Mouse (Mus musculus) liver, embryonic 14.5 days (tissue): ENCODE results near the gene Ntmt1. TPM values are rescaled to one million over a fixed set of nuclear protein-coding genes. Genes with fewer than 3 reads are reported as not detected.
A peak's percentile ranks its signal among the peaks of the same experiment; 100 is the strongest.

Source experiments
- ATAC-seq: fragments of 200-750 bp; cut with Nextera tagmentation; 2 replicates; pipeline ENCODE4 v1.8.0; 2017; ENCODE audit warnings: moderate number of reproducible peaks, mild to moderate bottlenecking, moderate library complexity; ENCODE audit not compliant: insufficient read depth
- DNase-seq, 3 experiments: peaks; one replicate each; pipeline ENCODE4 v3.0.0-alpha.2; 2012 to 2013; ENCODE audit warnings: low read depth in 3 of 3, low spot score in 3 of 3
- H3K27ac ChIP-seq: fragments of 300-500 bp; sonication (generic); 2 replicates; pipeline ENCODE4 v1.5.1; 2014; ENCODE audit warnings: moderate library complexity, mild to moderate bottlenecking, control low read depth, inconsistent platforms
- H3K27me3 ChIP-seq: fragments of 300-500 bp; sonication (generic); 2 replicates; pipeline ENCODE4 v1.6.1; 2014; ENCODE audit warnings: mild to moderate bottlenecking, low read length, moderate library complexity; ENCODE audit not compliant: control insufficient read depth, insufficient read depth
- H3K36me3 ChIP-seq: fragments of 300-500 bp; sonication (generic); replicated peaks from 2 replicates; pipeline ENCODE4 v1.6.1; 2014; ENCODE audit warnings: low read depth; ENCODE audit not compliant: control insufficient read depth, insufficient read depth
- H3K4me1 ChIP-seq, 2 experiments: fragments of 200-500 bp in 1 of 2; fragments of 300-500 bp in 1 of 2; sonication (generic) in 1 of 2; replicated peaks; 2 replicates each; pipeline ENCODE4 v1.6.1; 2012 to 2014; ENCODE audit warnings: antibody characterized with exemption in 1 of 2, inconsistent platforms in 1 of 2, low read length in 1 of 2; ENCODE audit not compliant: control insufficient read depth in 2 of 2, insufficient read depth in 2 of 2
- H3K4me2 ChIP-seq: fragments of 300-500 bp; sonication (generic); 2 replicates; pipeline ENCODE4 v1.6.1; 2014; ENCODE audit warnings: low read depth, mild to moderate bottlenecking, control low read depth, moderate library complexity
- H3K4me3 ChIP-seq, 2 experiments: fragments of 200-500 bp in 1 of 2; fragments of 300-500 bp in 1 of 2; sonication (generic) in 1 of 2; 2 replicates each; pipeline ENCODE4 v1.5.1; 2012 to 2014; ENCODE audit warnings: low read depth in 2 of 2, low read length in 2 of 2, mild to moderate bottlenecking in 2 of 2, control low read depth in 1 of 2, inconsistent platforms in 1 of 2, moderate library complexity in 1 of 2; ENCODE audit not compliant: insufficient read depth in 1 of 2
- H3K9ac ChIP-seq: fragments of 300-500 bp; sonication (generic); replicated peaks from 2 replicates; pipeline ENCODE4 v1.6.1; 2014; ENCODE audit warnings: mild to moderate bottlenecking, control low read depth, moderate library complexity
- H3K9me3 ChIP-seq: fragments of 300-500 bp; sonication (generic); 2 replicates; pipeline ENCODE4 v1.6.1; 2016; ENCODE audit warnings: low read length, mixed read lengths; ENCODE audit not compliant: control insufficient read depth
- CTCF ChIP-seq: IDR thresholded peaks from 2 replicates; pipeline ENCODE4 v1.5.1; 2016; ENCODE audit warnings: antibody characterized with exemption, low read depth, control low read depth
- EP300 ChIP-seq: IDR thresholded peaks from 2 replicates; pipeline ENCODE4 v1.6.1; 2016; ENCODE audit warnings: antibody characterized with exemption, low read depth
- whole genome bisulfite sequencing: fragments of 180-500 bp; shearing (Covaris S2); extraction: QIAGEN DNeasy Blood & Tissue Kit; methylation state at CpG from one replicate; pipeline ENCODE4 v1.1.7; 2014; ENCODE audit not compliant: insufficient replicate concordance; 5-methylcytosine and 5-hydroxymethylcytosine counted together
- polyA plus RNA-seq, 2 experiments: library from polyadenylated mRNA; depleted of rRNA in 1 of 2; stranded (reverse) in 1 of 2; unstranded in 1 of 2; fragments of >200 nt; fragmentation: Nextera tagmentation in 1 of 2; extraction: Ambion mirVana in 1 of 2; gene quantifications; 2 replicates each; pipeline versions ENCODE4 v1.2.1 to v1.2.3; 2012 to 2014

The Ntmt1 gene
- polyA plus RNA-seq (2012; rRNA removed) (12.0 and 14.5 TPM in 2 replicates), polyA plus RNA-seq (2014; fragmentation: Nextera tagmentation; extraction: Ambion mirVana) (23.3 and 25.6 TPM in 2 replicates)

GRCm38 (mm10) chr2:30807648-30808295 is at the start of gene Ntmt1:
Ntmt1 (plus strand) TSS chr2:30807826.
- Histone ChIP-seq H3K27ac (peak within 1 kb of the TSS; percentile 52), H3K9ac (peak within 1 kb of the TSS; percentile 86), H3K36me3 (no peaks in the 10 kb centered on the region), H3K4me2 (peak within 1 kb of the TSS; percentile 86), H3K27me3 (peaks cover 10% of the 10 kb centered on the region), H3K4me3 (peak within 1 kb of the TSS; percentile 63 to 88), H3K9me3 (no peaks in the 10 kb centered on the region), H3K4me1 (peaks cover 13 to 14% of the 10 kb centered on the region in 2 experiments)
- TF ChIP-seq EP300 (no peak), CTCF (no peak; the same call in 1 of the 2 replicates)
- ATAC-seq (peak; percentile 98), DNase-seq (peak; percentile 98 to 99 (median 99))
- under 1% methylated on average over 44 of the region's 44 CpGs for WGBS

GRCm38 (mm10) chr2:30758341-30759087 is 49.1 kb upstream of the Ntmt1 start:
- peak overlapping the region; percentile 16 for H3K4me2 ChIP-seq
- no peak overlapping the region for H3K9ac ChIP-seq
- H3K9me3 ChIP-seq, result no peaks in the 10 kb centered on the region
- H3K4me3 ChIP-seq, result no peak overlapping the region
- peaks cover 0 to 22% of the 10 kb centered on the region in 2 experiments; a peak in 2 of 4 replicates for H3K4me1 ChIP-seq
- no peaks in the 10 kb centered on the region for H3K27me3 ChIP-seq
- 16% methylated on average over 17 of the region's 17 CpGs for WGBS
- peak in 2 of 3 experiments; percentile 34 to 42 for DNase-seq
- TF ChIP-seq CTCF (peak; percentile 24; the same call in 1 of the 2 replicates), EP300 (no peak)
- H3K36me3 ChIP-seq, result no peaks in the 10 kb centered on the region
- peak; percentile 65 for ATAC-seq
- H3K27ac ChIP-seq, result no peak overlapping the region

- Histone ChIP-seq H3K27me3 (no peaks in the 10 kb centered on the region), H3K9ac (no peak overlapping the region), H3K9me3 (no peaks in the 10 kb centered on the region), H3K27ac (no peak overlapping the region), H3K4me3 (no peak overlapping the region), H3K4me2 (no peak overlapping the region), H3K36me3 (no peaks in the 10 kb centered on the region), H3K4me1 (peaks cover 0 to 22% of the 10 kb centered on the region in 2 experiments; a peak in 2 of 4 replicates)
- 54% methylated on average over 4 of the region's 4 CpGs for WGBS
- no peak for TF ChIP-seq CTCF
- no peak for TF ChIP-seq EP300
- DNase-seq (no peak), ATAC-seq (no peak)
Measured at GRCm38 (mm10) chr2:30759088-30759374, 48.6 kb upstream of the Ntmt1 start.

- H3K36me3 ChIP-seq, result no peaks in the 10 kb centered on the region
- no peak overlapping the region for H3K4me3 ChIP-seq
- no peak overlapping the region for H3K27ac ChIP-seq
- no peaks in the 10 kb centered on the region for H3K9me3 ChIP-seq
- no peaks in the 10 kb centered on the region for H3K27me3 ChIP-seq
- TF ChIP-seq CTCF (no peak), EP300 (no peak)
- 62% methylated on average over 4 of the region's 4 CpGs for WGBS
- DNase-seq (no peak), ATAC-seq (no peak)
- H3K9ac ChIP-seq, result no peak overlapping the region
- H3K4me2 ChIP-seq, result no peak overlapping the region
- peaks cover 0 to 22% of the 10 kb centered on the region in 2 experiments; a peak in 2 of 4 replicates for H3K4me1 ChIP-seq
Measured at GRCm38 (mm10) chr2:30759442-30759841, 48.2 kb upstream of the Ntmt1 start.
